Mouse (Mus musculus) heart, adult 2 months (tissue): ENCODE data around the gene Rrp8.

Source experiments
- CTCF ChIP-seq: fragments of 200-600 bp; IDR thresholded peaks from 2 replicates; pipeline ENCODE4 v1.8.1; 2022; ENCODE audit warnings: antibody characterized with exemption, mild to moderate bottlenecking, moderate library complexity
- EP300 ChIP-seq: fragments of 200-500 bp; IDR thresholded peaks from 2 replicates; pipeline ENCODE4 v1.6.1; 2011; ENCODE audit warnings: low read depth, low read length, control low read depth; ENCODE audit not compliant: insufficient read depth
- POLR2A ChIP-seq: fragments of 200-500 bp; IDR thresholded peaks from 2 replicates; pipeline ENCODE4 v1.6.1; 2011; ENCODE audit warnings: mild to moderate bottlenecking, low read depth, low read length, control low read depth; ENCODE audit not compliant: insufficient read depth

DNA sequence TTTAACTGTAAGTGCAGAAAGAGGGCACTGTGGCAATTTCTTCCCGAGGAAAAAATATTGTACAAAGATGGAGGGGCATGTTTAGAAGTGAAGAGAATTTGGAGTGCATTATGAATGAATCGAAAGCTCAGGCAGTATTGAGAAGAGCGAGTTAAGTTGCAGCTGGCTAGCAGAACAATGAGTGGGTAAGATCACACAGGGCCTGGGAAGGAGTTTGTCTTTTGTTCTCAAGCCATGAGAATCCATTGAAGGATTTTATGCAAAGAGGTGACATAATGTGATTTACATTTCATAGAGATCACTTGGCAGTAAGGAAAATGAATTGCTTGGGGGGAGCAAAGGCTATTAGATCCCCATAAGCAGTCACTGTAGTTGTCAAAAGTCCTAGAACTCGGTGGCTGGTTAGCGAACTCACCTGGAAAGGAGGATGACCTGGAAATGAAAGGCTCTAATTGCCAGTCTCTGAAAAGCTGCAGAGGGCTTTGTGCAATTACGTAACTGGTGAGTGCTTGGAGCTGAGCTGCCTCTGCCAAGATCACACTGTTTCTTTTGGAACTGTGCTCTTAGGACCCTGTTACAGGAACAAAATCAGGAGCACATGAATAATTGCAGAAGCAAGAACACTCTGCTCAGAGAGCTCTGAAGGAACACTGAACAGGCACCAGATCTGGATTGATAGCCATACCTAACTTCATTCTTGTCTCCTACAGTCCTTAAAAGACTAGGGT lies 8.3 kb downstream of the Rrp8 start:
- TF ChIP-seq CTCF, result no peak
- no peak for TF ChIP-seq POLR2A
- TF ChIP-seq EP300, result no peak
